Mouse (Mus musculus) left cerebral cortex, adult 18-20 months (tissue): Measurements from ENCODE around the gene Sdk2. TPM values are rescaled to one million over a fixed set of nuclear protein-coding genes. Genes with fewer than 3 reads are reported as not detected.
A peak's percentile ranks its signal among the peaks of the same experiment; 100 is the strongest.

Experiments used
- DNase-seq, 2 experiments: peaks; one replicate each; pipeline ENCODE4 v3.0.0; 2021 to 2022; ENCODE audit warnings: low spot score in 2 of 2, mixed read lengths in 1 of 2
- total RNA-seq, 2 experiments: library from RNA; stranded (reverse); gene quantifications; 2 replicates each; pipeline ENCODE4 v1.2.3; 2021

Gene Sdk2
- total RNA-seq, 2 experiments from 2014 or later = 16.7 to 25.2 TPM

DNA sequence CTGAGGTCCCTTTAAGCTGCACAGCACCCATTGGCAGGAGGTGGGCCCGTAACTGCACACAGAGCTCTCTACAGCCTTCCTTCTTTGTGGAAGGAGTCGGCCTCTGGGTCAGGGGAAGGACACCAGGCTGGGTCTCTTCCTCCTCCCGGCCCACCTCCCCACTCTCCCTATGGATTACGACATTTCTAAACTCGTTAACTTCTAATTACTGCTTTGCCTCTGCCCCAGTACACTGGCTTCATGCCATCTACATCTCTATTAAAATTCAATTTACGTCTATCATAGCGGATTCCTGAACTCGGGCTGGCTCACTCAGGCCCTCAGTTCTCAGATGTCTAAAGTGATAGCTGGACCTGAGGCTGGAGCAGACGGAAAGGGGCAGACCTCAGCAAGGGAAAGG lies 133.2 kb downstream of the Sdk2 start:
- no peak for DNase-seq

DNA sequence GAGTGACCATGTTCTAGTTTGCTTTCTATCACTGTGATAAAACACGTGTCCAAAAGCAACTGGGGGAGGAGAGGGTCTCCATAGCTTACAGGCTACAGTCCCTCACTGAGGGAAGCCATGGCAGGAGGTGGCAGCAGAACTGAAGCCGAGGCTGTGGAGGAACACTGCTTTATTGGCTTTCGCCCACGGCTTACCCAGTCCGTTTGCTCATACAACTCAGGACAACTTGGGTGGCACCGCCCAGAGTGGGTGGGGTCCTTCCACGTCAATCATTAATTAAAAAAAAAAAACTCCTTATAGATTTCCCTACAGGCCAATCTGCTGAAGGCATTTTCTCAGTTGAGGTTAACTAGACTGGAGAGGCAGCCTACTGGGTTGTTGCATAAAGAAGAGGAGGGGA lies 133.9 kb downstream of the Sdk2 start:
- DNase-seq = no peak

DNA sequence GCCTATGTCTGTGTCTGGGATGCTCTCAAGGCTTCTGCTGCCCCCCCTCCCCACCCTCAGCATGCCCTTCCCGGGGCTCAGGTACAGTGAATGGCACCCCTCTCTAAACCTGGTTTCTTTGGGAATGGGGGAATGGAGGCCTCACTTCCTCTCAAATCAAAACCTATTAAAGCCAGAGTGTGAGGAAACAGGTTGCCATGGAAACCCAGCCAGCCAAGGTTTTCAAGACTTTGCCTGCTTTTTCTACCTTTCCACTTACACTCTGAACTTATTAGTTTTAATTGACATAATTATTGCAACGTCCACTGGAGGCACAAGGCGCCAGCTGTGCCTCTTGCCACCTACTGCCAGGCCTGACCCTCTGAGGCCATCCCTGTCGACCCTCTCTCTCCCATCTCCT lies 135.1 kb downstream of the Sdk2 start:
- DNase-seq = peak in 1 of 2 experiments; percentile 23

DNA sequence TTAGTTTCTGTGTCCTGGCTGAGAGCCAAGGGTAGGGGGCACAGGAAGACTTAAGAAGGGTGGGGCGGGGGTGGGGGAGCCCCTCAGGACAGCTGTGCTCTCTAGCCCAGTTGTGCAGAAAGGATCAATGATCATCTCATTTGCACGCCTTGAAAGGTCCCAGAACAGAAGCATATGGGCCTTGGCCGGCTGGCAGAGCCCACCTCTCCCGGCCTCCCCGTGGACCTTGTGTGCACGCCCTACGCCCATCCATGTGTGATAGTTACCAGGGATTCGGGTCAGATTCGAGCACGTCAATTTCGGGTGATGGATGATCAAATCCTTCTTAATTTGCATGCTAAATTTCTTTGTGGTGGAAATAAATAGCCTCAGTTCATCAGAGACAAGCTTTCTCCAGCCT lies 136.7 kb downstream of the Sdk2 start:
- DNase-seq = no peak

DNA sequence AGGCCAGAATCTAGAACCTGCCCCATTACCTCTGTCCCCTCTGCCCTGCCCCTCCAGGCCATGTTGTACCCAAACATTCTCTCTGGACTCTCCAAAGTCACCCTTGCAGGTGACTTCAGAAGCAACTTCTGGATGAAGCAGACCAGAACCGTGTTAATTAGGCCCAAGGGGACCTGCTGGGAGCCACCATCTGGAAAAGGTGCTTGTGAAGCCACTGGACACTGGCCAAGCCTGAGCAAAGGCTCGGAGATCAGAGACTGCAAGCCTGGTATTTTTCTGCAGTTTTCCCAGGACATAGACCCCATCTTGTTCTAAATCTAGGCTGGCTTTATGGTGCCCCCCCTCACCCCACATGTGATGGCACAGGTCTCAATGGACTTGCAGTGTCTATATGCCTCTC lies 138.0 kb downstream of the Sdk2 start:
- no peak for DNase-seq

DNA sequence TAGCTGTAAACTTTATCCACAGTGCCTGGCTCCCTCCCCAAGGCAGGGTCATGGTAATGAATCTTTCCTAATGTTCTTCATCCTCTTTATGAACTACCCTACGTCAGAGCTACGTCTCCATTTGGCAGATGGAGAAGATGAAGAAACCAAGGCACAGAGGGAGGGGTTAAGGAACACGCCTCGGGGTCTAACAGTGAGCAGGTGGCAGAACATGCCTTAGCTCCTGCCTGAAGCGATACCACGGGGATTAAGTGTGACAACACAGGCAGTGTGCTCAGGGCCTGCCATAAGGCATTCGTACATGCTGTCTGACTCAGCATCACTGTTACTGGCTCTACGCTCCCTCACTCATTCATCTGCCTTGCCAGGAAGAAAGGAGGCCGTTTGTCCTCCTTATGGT lies 138.6 kb downstream of the Sdk2 start:
- DNase-seq = peak; percentile 43 to 49

DNA sequence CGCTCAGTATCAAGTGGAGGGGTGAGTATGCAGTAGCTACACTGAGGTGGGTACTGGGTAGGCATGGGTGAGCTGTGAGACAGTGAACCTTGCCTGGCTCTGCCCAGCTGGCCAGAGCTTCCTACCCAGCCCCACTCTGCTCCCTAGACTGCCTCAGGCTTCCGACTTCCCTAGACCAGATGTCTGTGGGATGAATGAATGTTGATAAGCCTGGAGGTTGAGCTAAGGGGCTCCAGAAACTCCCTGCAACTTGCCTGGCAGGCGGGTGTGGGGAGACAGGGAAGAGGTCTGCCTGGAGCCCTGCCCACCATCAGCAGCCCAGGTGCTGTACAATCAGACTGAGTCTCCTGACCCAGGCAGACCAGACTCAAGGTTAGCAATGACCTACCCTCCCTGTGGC lies 139.0 kb downstream of the Sdk2 start:
- peak; percentile 10 to 42 for DNase-seq

DNA sequence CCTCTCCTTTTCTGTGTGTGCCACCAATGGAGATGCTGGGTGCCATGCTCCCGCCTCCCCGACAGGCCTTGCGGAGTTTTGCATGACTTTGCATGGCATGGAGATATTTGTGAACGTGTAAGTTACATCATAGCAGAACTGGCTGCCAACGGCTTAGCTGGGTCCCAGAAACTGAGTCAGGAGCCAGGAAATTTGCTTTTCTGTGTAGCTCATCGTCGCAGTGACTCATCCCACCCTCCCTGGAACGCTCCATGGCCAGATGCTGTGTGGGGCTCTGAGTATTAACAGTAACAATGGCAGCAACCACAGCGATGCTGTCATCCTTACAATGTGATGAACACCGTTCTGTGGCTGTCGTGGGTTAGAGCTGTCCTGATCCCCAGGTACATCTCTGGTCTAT lies 139.6 kb downstream of the Sdk2 start:
- DNase-seq = peak; percentile 84 to 92

DNA sequence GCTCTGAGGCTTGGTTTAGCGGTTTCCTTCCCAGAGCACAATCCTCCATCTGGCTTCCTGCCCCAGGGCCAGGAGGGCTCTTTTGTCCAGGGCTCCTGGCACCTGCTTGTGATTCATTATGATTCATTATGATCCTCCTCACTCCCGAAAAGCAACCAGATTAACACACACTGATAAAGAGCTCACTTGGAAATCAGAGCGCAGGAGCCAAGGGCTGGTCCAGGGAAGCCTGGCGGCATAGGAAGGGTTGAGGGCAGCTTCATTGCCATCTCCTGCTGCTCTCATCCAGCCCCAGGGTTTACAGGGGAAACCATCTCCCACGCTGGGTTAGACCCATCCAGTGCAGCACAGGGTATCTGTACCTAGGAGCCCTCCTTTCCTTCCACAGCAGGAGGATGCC lies 143.7 kb downstream of the Sdk2 start:
- no peak for DNase-seq

DNA sequence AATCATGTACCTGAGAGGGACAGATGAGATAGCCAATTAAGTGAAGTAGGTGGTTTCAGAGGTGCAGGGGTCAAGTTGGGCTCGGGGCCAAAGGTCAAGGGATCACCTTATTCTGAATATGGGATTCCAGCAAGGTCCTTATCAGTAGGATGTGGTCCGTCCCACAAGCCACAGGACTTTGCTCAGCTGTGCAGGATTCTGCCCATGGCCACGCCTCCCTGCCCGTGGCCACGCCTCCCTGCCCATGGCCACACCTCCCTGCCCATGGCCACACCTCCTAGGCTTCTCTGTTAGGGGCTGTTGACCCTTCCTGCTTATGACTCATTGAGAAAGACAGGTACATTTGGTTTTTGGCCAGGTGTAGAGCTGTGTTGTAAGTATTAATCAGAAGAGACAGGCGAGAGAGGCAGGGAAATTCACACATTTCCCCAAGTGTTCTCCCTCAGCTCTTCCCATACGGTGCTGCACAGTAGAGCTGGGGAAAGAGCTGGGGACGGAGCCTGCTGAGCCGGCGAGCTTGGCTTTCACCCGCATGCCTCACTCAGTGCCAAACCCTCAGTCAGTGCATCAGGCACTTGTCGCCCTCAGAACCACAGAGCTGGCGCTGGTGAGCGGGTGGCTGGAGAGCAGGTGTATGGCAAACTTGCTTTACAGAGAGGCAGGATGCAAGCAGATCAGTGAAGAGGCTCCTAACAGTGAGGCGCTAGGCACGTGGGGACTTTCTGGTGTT lies 163.6 kb downstream of the Sdk2 start:
- no peak for DNase-seq

DNA sequence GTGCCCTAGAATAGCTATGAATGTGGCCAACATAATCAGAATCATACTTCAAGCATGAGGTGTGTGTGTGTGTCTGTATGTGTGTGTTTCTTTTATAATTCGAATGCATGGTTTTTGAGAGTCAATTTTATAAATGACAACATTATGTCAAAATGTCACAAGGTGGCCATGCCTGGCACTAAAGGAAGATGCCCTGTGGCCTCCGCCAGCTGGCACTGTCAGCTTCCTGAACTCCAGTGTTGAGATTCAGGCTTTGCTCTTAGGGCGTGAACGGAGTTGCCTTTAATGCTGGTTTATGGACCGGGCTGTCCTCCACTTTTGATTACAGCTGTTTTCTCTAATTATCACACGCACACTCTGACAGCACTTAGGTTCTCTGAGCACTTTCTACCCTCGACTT lies 164.9 kb downstream of the Sdk2 start:
- no peak for DNase-seq

DNA sequence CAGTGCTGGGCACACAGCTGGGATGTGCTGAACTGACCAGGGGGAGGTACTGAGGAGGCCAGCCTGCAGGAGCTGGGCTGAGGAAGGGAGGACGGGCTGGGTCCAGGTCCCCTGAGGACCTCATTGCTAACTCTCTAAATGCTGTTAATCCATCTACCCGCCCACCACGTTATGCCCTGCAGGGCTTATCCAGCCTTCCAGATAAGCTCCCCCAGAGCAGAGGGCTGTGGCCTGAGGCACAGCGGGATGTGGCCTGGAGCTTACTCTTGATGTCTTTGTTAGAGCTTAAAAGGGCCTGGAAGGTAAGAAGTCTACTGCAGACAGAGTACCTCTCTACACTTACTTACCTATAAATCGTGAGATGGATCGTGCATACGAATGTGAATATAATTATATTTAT lies 168.2 kb downstream of the Sdk2 start:
- no peak for DNase-seq

DNA sequence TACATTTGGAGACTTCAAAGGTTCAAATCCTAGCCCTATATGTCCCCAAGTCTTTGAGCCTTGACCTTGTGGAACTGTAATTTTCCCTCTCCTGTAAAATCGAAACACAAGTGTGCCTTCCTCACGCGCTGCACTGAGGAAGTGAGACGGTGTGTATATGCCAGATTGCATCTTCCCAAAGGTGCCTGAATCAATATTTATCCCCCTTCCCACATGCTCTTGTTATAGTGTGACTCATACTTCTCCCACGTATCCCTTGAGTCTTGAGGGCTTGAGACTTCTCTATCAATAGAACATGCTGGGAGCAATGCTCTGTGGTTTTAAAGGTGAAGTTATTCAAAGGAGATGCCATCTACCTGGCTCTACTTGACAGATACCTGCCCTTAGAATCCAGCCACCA lies 170.8 kb downstream of the Sdk2 start:
- DNase-seq = no peak

DNA sequence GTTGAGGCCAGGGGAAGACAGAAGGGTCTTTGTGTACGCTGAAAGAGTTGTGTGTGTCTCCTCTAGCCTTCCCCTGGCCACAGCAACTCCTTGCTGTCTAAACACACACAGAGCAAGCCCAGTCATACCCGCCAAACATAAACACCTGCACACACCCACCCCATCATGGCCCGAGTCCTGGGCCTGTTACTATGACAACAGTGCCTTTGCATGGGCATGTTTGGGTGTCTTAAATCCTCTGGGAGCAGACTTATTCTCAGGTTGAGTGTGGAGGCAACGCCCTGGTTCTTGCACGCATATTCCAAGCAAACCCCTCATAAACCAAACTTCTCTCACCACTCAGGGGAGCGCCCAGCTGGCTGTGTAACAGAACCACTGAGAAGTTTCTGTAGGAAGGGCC lies 173.9 kb downstream of the Sdk2 start:
- DNase-seq = peak in 1 of 2 experiments; percentile 24

DNA sequence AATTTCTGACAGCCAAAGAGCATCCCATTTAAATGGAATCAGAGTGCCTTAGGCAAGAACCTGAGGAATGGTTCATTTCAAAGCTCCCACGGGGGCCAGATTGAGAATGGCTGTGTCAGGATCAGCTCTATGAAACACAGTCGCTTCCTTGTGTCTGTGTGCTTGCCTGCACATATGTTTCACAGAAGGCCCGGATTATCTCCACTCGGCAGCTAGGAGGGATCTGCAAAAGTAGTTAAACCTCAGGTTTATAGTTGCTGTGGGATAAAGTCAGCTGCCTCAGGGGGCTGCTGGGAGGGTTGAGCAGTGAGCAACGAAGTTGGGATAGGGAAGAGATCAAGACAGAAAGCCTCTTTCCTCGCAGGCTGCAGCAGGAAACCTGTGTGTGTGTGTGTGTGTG lies 174.8 kb downstream of the Sdk2 start:
- DNase-seq = no peak

DNA sequence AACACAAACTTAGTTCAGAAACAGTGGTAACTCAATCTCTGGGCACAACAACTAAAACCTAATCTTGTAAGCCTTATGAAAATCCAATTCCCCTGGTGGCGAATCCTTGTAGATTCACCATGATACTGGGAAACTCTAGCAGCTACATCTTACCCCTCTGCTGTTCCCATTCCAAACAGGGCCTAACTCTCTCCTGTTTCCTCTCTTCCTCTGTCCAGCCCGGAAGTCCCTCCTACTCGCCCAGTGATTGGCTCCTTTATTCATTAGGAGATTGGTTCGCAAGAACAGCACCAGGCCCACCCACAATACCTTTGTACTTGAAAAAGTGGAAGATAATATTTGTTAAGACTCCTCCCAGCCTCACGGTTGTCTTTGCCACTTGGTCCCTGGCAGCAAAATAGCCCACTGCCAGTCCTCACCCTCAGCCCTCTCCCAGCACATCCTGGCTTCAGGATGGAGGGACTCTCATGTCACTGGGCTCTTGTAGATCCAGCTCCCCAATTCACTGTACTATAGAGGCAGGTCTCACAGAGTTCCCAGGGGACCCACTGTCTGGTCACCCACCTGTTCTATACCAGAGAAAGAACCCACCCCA lies 178.6 kb downstream of the Sdk2 start:
- no peak for DNase-seq

DNA sequence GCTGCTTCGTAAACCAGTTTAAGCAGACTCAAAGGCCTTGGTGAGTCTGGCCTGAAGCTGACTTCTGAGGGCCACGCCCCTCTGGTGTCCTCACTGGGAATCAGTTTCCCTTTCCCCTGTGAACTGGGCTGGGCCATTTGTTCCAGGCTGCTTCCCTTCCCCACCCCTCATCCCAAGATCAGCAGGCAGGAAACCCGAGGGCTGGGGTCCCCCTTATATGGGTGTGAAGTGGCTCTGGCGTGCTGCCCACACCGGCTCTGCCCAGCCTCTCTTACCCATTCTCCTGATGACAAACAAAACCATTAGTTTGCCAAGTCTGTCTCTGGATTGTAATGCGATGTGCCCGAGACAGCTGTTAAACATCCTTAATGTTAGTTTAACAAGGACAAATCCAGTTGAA lies 180.5 kb downstream of the Sdk2 start:
- DNase-seq = no peak

DNA sequence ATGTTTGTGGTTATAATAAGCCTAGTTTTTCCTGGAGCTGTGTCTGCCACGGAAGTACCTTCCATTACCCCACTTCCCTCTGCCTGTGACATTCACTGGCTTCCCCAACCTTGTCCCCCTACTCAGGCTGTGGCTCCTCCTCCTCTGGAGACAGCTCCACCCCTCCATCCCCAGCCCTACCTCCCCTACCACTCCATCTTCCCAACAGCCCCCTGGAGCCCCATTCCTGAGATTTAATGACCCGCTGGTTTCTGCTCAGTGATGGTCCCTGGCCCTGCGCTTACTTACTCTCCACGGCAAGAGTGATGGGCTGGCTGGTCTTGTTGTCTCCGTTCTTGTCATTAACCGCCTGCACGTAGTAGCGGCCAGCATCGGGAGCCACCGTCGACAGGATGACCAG lies 181.9 kb downstream of the Sdk2 start:
- DNase-seq = no peak

DNA sequence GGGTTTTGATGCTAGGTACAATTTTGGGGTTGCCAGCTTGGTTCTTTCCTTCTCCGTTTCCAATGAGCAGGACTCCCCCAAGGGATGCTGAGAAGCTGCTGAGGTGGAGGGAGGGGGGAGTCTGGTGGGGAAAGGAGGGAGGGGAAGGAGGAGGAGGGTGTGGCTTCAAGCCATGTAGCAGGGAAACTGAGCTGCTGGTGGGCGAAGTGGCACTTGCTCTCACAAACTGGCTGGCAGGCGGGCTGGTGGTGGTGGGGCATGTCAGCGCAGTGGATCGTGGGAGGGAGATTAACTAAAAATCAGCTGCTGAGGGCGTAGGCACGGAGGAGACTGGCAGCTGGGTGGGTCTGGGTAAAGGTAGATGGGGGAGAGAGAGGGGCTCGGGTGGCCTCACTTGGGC lies 183.8 kb downstream of the Sdk2 start:
- peak; percentile 57 to 78 for DNase-seq

DNA sequence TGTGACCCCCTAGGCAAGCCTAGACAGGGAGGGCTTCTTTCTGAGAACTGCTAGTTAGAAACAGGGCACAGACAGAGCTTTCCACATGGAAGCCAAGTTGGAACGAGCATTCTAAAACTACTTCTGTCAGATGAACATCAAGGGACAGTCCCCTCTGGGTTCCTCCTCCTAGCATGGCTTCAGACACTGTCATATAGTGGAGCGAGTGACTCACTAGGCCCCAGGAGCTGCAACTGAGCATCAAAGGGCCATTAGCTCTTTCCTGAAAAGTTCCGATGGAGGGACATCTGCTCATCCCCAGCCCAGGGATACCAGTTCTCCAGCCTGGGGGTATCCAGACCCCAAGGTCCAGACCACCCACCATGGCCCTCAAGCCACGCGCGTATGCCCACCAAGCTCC lies 185.0 kb downstream of the Sdk2 start:
- no peak for DNase-seq

DNA sequence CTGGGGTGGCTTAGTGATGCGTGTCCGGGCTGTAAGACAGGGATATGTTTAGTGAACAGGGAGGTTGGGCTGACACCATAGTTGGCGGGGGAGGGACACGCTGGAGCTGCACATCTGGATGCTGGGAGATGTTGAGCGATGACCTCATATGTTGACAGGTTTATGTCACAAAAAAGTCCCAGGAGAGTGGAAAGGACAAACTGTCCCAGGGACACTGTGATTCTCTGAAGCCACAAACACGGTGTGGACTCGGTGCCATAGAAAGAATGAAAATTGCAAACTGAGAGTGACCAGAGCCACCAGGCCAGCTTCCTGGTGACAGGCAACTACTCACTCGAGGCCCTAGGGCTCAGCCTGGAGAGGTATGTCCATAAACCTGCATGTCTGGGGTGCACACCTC lies 199.8 kb downstream of the Sdk2 start:
- no peak for DNase-seq

DNA sequence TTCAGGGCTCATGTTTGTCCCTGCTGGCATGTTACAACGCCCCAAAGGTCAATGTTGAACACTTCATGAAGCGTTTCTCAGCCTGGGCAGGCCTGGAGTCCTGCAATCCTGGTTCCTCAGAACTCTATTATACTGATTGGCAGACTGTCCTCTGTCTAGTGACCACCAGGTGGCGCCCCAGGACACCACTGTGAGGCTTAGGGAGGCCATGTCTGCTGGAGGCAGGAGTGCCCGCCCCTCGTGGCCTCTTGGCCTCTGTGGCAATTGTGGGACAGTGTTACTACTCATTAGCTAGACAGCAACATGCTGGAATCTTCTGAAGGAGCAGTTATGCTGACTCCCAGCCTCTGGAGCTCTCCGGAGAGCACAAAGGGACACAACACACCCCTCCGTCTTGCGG lies 201.2 kb downstream of the Sdk2 start:
- peak; percentile 88 to 89 for DNase-seq

DNA sequence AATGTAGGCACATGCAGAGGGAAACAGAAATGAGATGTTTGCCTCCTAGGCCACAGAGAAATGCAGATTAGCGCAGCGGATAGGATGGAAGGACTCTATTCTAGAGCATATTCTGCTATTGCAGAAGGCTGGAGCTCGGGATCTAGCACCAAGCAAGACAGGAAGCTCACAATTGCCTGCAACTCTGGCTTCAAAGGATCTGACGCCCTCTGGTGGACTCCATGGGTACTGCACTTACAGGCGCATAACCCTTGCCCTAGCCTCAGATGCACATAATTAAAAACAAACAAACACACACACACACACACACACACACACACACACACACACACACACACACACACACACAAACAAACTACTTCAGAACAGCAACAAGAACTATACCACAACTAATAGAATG lies 203.4 kb downstream of the Sdk2 start:
- peak in 1 of 2 experiments; percentile 15 for DNase-seq
